Mouse (Mus musculus): ENCODE data around the gene Plppr1. TPM values are rescaled to one million over a fixed set of nuclear protein-coding genes. Genes with fewer than 3 reads are reported as not detected.

The Plppr1 gene
- polyA plus RNA-seq, 1 experiment: 33.5 TPM

DNA sequence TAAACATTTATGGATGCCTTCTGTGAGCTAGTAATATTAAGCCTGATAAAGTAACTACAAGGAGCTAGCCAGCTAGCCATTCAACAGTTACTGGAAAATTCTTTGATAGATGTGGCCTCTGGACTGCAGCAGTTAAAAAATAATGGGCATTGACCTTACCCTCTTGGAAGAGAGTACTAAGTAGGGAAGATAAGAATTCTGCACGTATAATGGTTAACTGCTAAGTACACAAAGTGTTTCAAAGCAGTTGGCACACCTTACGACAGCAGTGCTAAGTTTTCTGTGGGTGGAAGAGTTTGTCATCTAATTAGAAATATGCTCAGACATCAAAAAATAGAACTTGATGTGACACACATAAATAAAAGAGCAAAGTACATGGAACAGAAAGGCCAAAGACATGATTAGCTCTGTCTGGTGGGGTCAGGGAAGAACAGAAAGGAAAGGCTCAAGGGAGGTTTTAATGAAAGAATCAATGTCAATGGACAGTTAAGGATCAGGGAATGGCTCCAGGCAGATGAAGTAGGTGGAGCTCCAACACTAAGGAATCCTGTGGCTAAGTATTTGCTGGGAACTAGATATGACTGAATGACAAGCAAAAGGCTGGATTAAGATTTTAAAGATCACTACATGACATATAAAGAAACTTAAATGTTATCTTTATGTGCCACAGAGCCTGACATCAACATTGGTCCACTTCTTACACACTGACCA, 120.6 kb downstream of the Plppr1 start:
- no peak for DNase-seq (ENCODE audit: low read depth)
- TF ChIP-seq CTCF (IDR thresholded peaks at IDR 0.05; ENCODE audit: borderline replicate concordance, extremely low read depth, insufficient read depth, insufficient read length) (no peak), POLR2A (IDR thresholded peaks at IDR 0.05; ENCODE audit: borderline replicate concordance, extremely low read depth, insufficient read depth, insufficient read length, poor library complexity, severe bottlenecking) (no peak)

- TF ChIP-seq CTCF (IDR thresholded peaks at IDR 0.05; ENCODE audit: borderline replicate concordance, extremely low read depth, insufficient read depth, insufficient read length) (no peak), POLR2A (IDR thresholded peaks at IDR 0.05; ENCODE audit: borderline replicate concordance, extremely low read depth, insufficient read depth, insufficient read length, poor library complexity, severe bottlenecking) (no peak)
- peak; percentile 55 for DNase-seq (ENCODE audit: low read depth)
These were observed 131.0 kb downstream of the Plppr1 start for GRCm38 (mm10) chr4:49189991-49190526.

GRCm38 (mm10) chr4:49197125-49197747, 138.2 kb downstream of the Plppr1 start:
- DNase-seq (ENCODE audit: low read depth): peak; percentile 66
- TF ChIP-seq CTCF (IDR thresholded peaks at IDR 0.05; ENCODE audit: borderline replicate concordance, extremely low read depth, insufficient read depth, insufficient read length): no peak
- no peak for TF ChIP-seq POLR2A (IDR thresholded peaks at IDR 0.05; ENCODE audit: borderline replicate concordance, extremely low read depth, insufficient read depth, insufficient read length, poor library complexity, severe bottlenecking)

- TF ChIP-seq CTCF (IDR thresholded peaks at IDR 0.05; ENCODE audit: borderline replicate concordance, extremely low read depth, insufficient read depth, insufficient read length) (no peak), POLR2A (IDR thresholded peaks at IDR 0.05; ENCODE audit: borderline replicate concordance, extremely low read depth, insufficient read depth, insufficient read length, poor library complexity, severe bottlenecking) (no peak)
- DNase-seq (ENCODE audit: low read depth): no peak
These were observed 151.4 kb downstream of the Plppr1 start for GRCm38 (mm10) chr4:49210457-49210856.

GRCm38 (mm10) chr4:49211582-49211981, 152.5 kb downstream of the Plppr1 start:
- TF ChIP-seq CTCF (IDR thresholded peaks at IDR 0.05; ENCODE audit: borderline replicate concordance, extremely low read depth, insufficient read depth, insufficient read length) (no peak; the same call in 1 of the 2 replicates), POLR2A (IDR thresholded peaks at IDR 0.05; ENCODE audit: borderline replicate concordance, extremely low read depth, insufficient read depth, insufficient read length, poor library complexity, severe bottlenecking) (no peak)
- peak; percentile 43 for DNase-seq (ENCODE audit: low read depth)

DNA sequence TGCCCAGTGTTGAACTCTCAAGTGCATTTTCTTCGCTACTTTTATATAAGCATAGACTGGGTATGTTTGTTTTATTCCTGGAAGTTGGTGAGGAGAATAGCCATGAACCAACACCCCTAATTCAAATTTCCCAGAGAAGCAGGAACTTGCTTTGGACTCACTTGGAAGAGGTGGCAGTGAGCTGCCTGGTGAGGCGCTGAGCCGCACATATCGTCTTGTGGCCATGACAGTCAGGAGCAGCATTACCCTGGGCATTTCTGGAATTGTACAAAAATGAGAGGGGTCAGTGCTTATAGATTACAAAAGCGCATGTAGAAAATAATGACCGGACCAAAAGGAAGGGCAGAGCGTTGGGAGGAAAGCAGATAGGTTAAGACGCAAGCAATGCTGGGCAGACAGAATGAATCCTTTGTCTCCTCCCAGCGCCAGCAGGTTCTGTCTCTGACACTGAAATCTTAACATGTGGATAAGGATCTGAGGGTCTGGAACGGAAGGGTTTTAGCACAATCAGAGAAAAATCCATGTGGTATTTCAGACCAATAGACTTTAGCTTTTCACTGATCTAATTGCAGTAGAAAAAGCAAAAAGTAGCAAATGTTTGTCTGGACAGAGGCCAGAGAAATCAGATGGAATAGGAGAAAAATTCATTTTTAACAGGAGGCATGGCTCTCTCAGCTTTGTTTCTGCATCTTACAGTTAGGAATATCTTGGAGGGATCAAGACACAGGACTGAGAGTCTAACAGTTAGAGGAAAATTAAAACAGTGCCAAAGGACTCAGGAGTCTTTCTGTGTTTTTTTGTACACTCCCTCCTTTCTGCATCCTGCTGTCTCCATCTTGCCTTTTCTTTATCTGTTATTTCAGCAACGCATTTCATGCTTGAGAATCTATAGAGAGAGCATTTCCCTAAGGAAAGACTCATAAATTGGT, 153.8 kb downstream of the Plppr1 start:
- peak; percentile 57 for DNase-seq (ENCODE audit: low read depth)
- TF ChIP-seq POLR2A (IDR thresholded peaks at IDR 0.05; ENCODE audit: borderline replicate concordance, extremely low read depth, insufficient read depth, insufficient read length, poor library complexity, severe bottlenecking): no peak
- no peak for TF ChIP-seq CTCF (IDR thresholded peaks at IDR 0.05; ENCODE audit: borderline replicate concordance, extremely low read depth, insufficient read depth, insufficient read length)

GRCm38 (mm10) chr4:49214341-49214740, 155.3 kb downstream of the Plppr1 start:
- peak; percentile 55 for DNase-seq (ENCODE audit: low read depth)

DNA sequence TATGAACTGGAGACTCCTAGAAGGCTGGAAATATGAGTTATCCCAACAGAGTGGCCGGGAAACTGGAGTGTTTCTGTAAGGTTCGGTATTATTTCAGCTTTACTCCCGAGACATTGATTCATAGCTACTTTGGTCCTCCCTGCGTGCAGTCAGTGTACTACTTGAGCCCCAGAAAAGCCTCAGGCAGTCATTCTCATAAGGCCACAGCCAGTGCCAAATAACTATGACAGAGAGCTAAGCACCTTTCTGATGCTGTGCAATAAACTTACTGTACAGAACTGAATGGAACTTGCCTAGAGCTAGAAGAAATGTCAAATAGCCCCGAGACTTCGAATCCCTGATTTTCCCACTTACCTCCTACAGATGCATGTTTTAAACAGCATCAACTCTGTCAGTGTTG, 164.4 kb downstream of the Plppr1 start:
- peak; percentile 13 for DNase-seq (ENCODE audit: low read depth)
- TF ChIP-seq CTCF (IDR thresholded peaks at IDR 0.05; ENCODE audit: borderline replicate concordance, extremely low read depth, insufficient read depth, insufficient read length) (no peak), POLR2A (IDR thresholded peaks at IDR 0.05; ENCODE audit: borderline replicate concordance, extremely low read depth, insufficient read depth, insufficient read length, poor library complexity, severe bottlenecking) (no peak)

More at GRCm38 (mm10) chr4:49214341-49214740, 155.3 kb downstream of the Plppr1 start:
- no peak for TF ChIP-seq CTCF (IDR thresholded peaks at IDR 0.05; ENCODE audit: borderline replicate concordance, extremely low read depth, insufficient read depth, insufficient read length)
- TF ChIP-seq POLR2A (IDR thresholded peaks at IDR 0.05; ENCODE audit: borderline replicate concordance, extremely low read depth, insufficient read depth, insufficient read length, poor library complexity, severe bottlenecking): no peak

- TF ChIP-seq CTCF (IDR thresholded peaks at IDR 0.05; ENCODE audit: borderline replicate concordance, extremely low read depth, insufficient read depth, insufficient read length) (no peak), POLR2A (IDR thresholded peaks at IDR 0.05; ENCODE audit: borderline replicate concordance, extremely low read depth, insufficient read depth, insufficient read length, poor library complexity, severe bottlenecking) (no peak)
These were observed 165.9 kb downstream of the Plppr1 start for GRCm38 (mm10) chr4:49225021-49225420.

GRCm38 (mm10) chr4:49232206-49233031, 173.3 kb downstream of the Plppr1 start:
- TF ChIP-seq CTCF (IDR thresholded peaks at IDR 0.05; ENCODE audit: borderline replicate concordance, extremely low read depth, insufficient read depth, insufficient read length) (no peak), POLR2A (IDR thresholded peaks at IDR 0.05; ENCODE audit: borderline replicate concordance, extremely low read depth, insufficient read depth, insufficient read length, poor library complexity, severe bottlenecking) (no peak)
- peak; percentile 65 for DNase-seq (ENCODE audit: low read depth)

More at GRCm38 (mm10) chr4:49225021-49225420, 165.9 kb downstream of the Plppr1 start:
- peak; percentile 35 for DNase-seq (ENCODE audit: low read depth)

All from brain, embryonic 14.5 days (tissue).